Mouse (Mus musculus) bone marrow macrophage, adult 2 months (primary cell): ENCODE data around the gene Epb41l2. TPM values are rescaled to one million over a fixed set of nuclear protein-coding genes. Genes with fewer than 3 reads are reported as not detected.

Source experiments
- H3K27ac ChIP-seq: 2 replicates; pipeline ENCODE4 v1.5.1; 2012; ENCODE audit warnings: low read depth, low read length; ENCODE audit not compliant: insufficient read depth
- H3K4me1 ChIP-seq: 2 replicates; pipeline ENCODE4 v1.6.1; 2012; ENCODE audit warnings: low read length; ENCODE audit not compliant: control insufficient read depth, insufficient read depth
- H3K4me3 ChIP-seq: 2 replicates; pipeline ENCODE4 v1.5.1; 2012; ENCODE audit warnings: mild to moderate bottlenecking, low read length, moderate library complexity; ENCODE audit not compliant: insufficient read depth
- CTCF ChIP-seq: IDR thresholded peaks from 2 replicates; pipeline ENCODE4 v1.5.1; 2012; ENCODE audit warnings: low read depth, mild to moderate bottlenecking, low read length, moderate library complexity
- POLR2A ChIP-seq: IDR thresholded peaks from 2 replicates; pipeline ENCODE4 v1.6.1; 2012; ENCODE audit warnings: mild to moderate bottlenecking, low read depth, low read length, borderline replicate concordance
- polyA plus RNA-seq: library from polyadenylated mRNA; stranded (reverse); fragments of >200 nt; gene quantifications from 2 replicates; pipeline ENCODE4 v1.2.4, GENCODE M21; 2012; ENCODE audit not compliant: missing spikeins, insufficient read depth, insufficient read length

The Epb41l2 gene
- polyA plus RNA-seq, 1 experiment = 97.2 TPM

- no peak for TF ChIP-seq POLR2A
- TF ChIP-seq CTCF = no peak
- H3K27ac ChIP-seq = no peak overlapping the region
- no peaks in the 10 kb centered on the region for H3K4me1 ChIP-seq
- no peak overlapping the region for H3K4me3 ChIP-seq
These were observed 160.4 kb downstream of the Epb41l2 start for GRCm38 (mm10) chr10:25519954-25520353.

GRCm38 (mm10) chr10:25520428-25520827, 160.8 kb downstream of the Epb41l2 start:
- H3K4me3 ChIP-seq = no peak overlapping the region
- H3K27ac ChIP-seq = no peak overlapping the region
- no peaks in the 10 kb centered on the region for H3K4me1 ChIP-seq
- TF ChIP-seq POLR2A = no peak
- TF ChIP-seq CTCF = no peak

GRCm38 (mm10) chr10:25523727-25524126, 164.1 kb downstream of the Epb41l2 start:
- Histone ChIP-seq H3K4me1 (no peaks in the 10 kb centered on the region), H3K27ac (no peak overlapping the region), H3K4me3 (no peak overlapping the region)
- TF ChIP-seq CTCF (no peak), POLR2A (no peak)

- TF ChIP-seq POLR2A = no peak
- H3K27ac ChIP-seq = no peak overlapping the region
- H3K4me1 ChIP-seq = no peaks in the 10 kb centered on the region
- H3K4me3 ChIP-seq = no peak overlapping the region
These were observed 166.6 kb downstream of the Epb41l2 start for GRCm38 (mm10) chr10:25526156-25526555.

- no peak for TF ChIP-seq CTCF
- TF ChIP-seq POLR2A = no peak
- H3K27ac ChIP-seq = no peak overlapping the region
- H3K4me3 ChIP-seq = no peak overlapping the region
- no peaks in the 10 kb centered on the region for H3K4me1 ChIP-seq
These were observed 167.0 kb downstream of the Epb41l2 start for GRCm38 (mm10) chr10:25526622-25527021.

- Histone ChIP-seq H3K4me1 (no peaks in the 10 kb centered on the region), H3K27ac (no peak overlapping the region), H3K4me3 (no peak overlapping the region)
- TF ChIP-seq CTCF = no peak
These were observed 167.5 kb downstream of the Epb41l2 start for GRCm38 (mm10) chr10:25527126-25527525.

- Histone ChIP-seq H3K4me3 (no peak overlapping the region), H3K4me1 (no peaks in the 10 kb centered on the region), H3K27ac (no peak overlapping the region)
- TF ChIP-seq POLR2A (no peak), CTCF (no peak)
These were observed 171.7 kb downstream of the Epb41l2 start for GRCm38 (mm10) chr10:25531335-25531734.

- Histone ChIP-seq H3K4me3 (no peak overlapping the region), H3K27ac (no peak overlapping the region), H3K4me1 (no peaks in the 10 kb centered on the region)
- TF ChIP-seq CTCF = no peak
- no peak for TF ChIP-seq POLR2A
These were observed 173.5 kb downstream of the Epb41l2 start for GRCm38 (mm10) chr10:25533105-25533504.

GRCm38 (mm10) chr10:25533513-25534246, 174.1 kb downstream of the Epb41l2 start:
- no peaks in the 10 kb centered on the region for H3K4me1 ChIP-seq
- TF ChIP-seq POLR2A = no peak
- TF ChIP-seq CTCF = no peak

GRCm38 (mm10) chr10:25534467-25534866, 174.9 kb downstream of the Epb41l2 start:
- Histone ChIP-seq H3K4me3 (no peak overlapping the region), H3K4me1 (no peaks in the 10 kb centered on the region), H3K27ac (no peak overlapping the region)
- TF ChIP-seq CTCF (no peak), POLR2A (no peak)

More at GRCm38 (mm10) chr10:25533513-25534246, 174.1 kb downstream of the Epb41l2 start:
- Histone ChIP-seq H3K27ac (no peak overlapping the region), H3K4me3 (no peak overlapping the region)

- no peak within 1 kb of the TSS for H3K27ac ChIP-seq
- H3K4me3 ChIP-seq = no peak within 1 kb of the TSS
- no peaks in the 10 kb centered on the region for H3K4me1 ChIP-seq
- no peak for TF ChIP-seq POLR2A
- no peak for TF ChIP-seq CTCF
These were observed 176.3 kb downstream of the Epb41l2 start, which contains the start of gene Smlr1 for GRCm38 (mm10) chr10:25535891-25536331. Gene Smlr1 (minus strand): TSS chr10:25536267.
